Mouse (Mus musculus) limb, embryonic 14.5 days (tissue): ENCODE measurements around the gene Fcamr. TPM values are rescaled to one million over a fixed set of nuclear protein-coding genes. Genes with fewer than 3 reads are reported as not detected.

Source experiments
- ATAC-seq: fragments of 200-750 bp; cut with Nextera tagmentation; 2 replicates; pipeline ENCODE4 v1.8.0; 2017; ENCODE audit warnings: low read depth, moderate number of reproducible peaks, moderate TSS enrichment; ENCODE audit not compliant: low FRiP score
- DNase-seq: peaks from one replicate; pipeline ENCODE4 v3.0.0-alpha.2; 2015; ENCODE audit warnings: low spot score
- H3K27ac ChIP-seq: fragments of 300-500 bp; sonication (generic); replicated peaks from 2 replicates; pipeline ENCODE4 v1.5.1; 2014; ENCODE audit warnings: low read depth, mild to moderate bottlenecking, low read length, moderate library complexity, mixed read lengths
- H3K27me3 ChIP-seq: fragments of 300-500 bp; sonication (generic); 2 replicates; pipeline ENCODE4 v1.6.1; 2014; ENCODE audit warnings: low read length, mixed read lengths; ENCODE audit not compliant: control insufficient read depth, insufficient read depth
- H3K36me3 ChIP-seq: fragments of 300-500 bp; sonication (generic); 2 replicates; pipeline ENCODE4 v1.6.1; 2014; ENCODE audit warnings: mild to moderate bottlenecking, low read length, moderate library complexity, mixed read lengths; ENCODE audit not compliant: control insufficient read depth, insufficient read depth
- H3K4me1 ChIP-seq: fragments of 300-500 bp; sonication (generic); 2 replicates; pipeline ENCODE4 v1.6.1; 2014; ENCODE audit warnings: antibody characterized with exemption, low read length, mixed read lengths; ENCODE audit not compliant: control insufficient read depth, insufficient read depth
- H3K4me2 ChIP-seq: fragments of 300-500 bp; sonication (generic); replicated peaks from 2 replicates; pipeline ENCODE4 v1.6.1; 2014; ENCODE audit warnings: low read depth, mild to moderate bottlenecking, low read length, moderate library complexity; ENCODE audit not compliant: severe bottlenecking
- H3K4me3 ChIP-seq: fragments of 300-500 bp; sonication (generic); replicated peaks from 2 replicates; pipeline ENCODE4 v1.5.1; 2014; ENCODE audit warnings: low read length
- H3K9ac ChIP-seq: fragments of 300-500 bp; sonication (generic); 2 replicates; pipeline ENCODE4 v1.6.1; 2014; ENCODE audit warnings: mild to moderate bottlenecking, low read depth, low read length, moderate library complexity; ENCODE audit not compliant: severe bottlenecking
- H3K9me3 ChIP-seq: fragments of 300-500 bp; sonication (generic); 2 replicates; pipeline ENCODE4 v1.6.1; 2016; ENCODE audit warnings: low read length; ENCODE audit not compliant: control insufficient read depth
- POLR2A ChIP-seq: fragments of 200-500 bp; IDR thresholded peaks from 2 replicates; pipeline ENCODE4 v1.8.0; 2012; ENCODE audit warnings: inconsistent platforms, mild to moderate bottlenecking, moderate library complexity, borderline replicate concordance; ENCODE audit not compliant: insufficient read depth, insufficient read length; ENCODE audit errors: extremely low read depth
- WGBS: fragments of 180-500 bp; shearing (Covaris S2); extraction: QIAGEN DNeasy Blood & Tissue Kit; methylation state at CpG from one replicate; pipeline ENCODE4 v1.1.7; 2014; 5-methylcytosine and 5-hydroxymethylcytosine counted together
- polyA plus RNA-seq, 2 experiments: library from polyadenylated mRNA; depleted of rRNA in 1 of 2; stranded (reverse) in 1 of 2; unstranded in 1 of 2; fragments of >200 nt; fragmentation: Nextera tagmentation in 1 of 2; extraction: Ambion mirVana in 1 of 2; gene quantifications; 2 replicates each; pipeline versions ENCODE4 v1.2.1 to v1.2.3; 2012 to 2014

The Fcamr gene
- polyA plus RNA-seq, 2 experiments, result 0.28 to 0.54 TPM

DNA sequence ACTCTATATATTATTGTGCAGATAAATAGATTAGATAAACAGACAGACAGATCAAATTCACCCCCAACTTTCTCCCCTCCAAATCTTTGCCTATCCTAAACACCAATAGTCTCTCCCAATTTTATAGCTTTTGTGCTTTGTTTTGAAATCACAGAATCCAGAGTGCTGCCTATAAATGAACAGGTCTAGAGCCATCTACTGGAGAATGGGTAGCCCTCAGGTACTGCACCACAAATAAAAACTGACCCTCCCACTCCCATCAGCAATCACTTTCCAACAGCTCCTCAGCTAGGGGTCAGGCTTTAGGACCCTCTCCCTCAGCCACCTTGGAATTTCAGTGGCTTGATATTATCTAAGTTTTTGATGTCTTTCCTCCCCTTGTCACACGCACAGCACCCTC, 24.1 kb upstream of the Fcamr start:
- no peaks in the 10 kb centered on the region for H3K4me1 ChIP-seq
- no peaks in the 10 kb centered on the region for H3K27me3 ChIP-seq
- H3K27ac ChIP-seq, result no peak overlapping the region
- no peaks in the 10 kb centered on the region for H3K36me3 ChIP-seq
- no peaks in the 10 kb centered on the region for H3K9me3 ChIP-seq
- DNase-seq, result no peak
- H3K9ac ChIP-seq, result no peak overlapping the region
- no peak for TF ChIP-seq POLR2A
- 86% methylated on average over 1 of the region's 1 CpGs for WGBS
- H3K4me2 ChIP-seq, result no peak overlapping the region
- ATAC-seq, result no peak
- H3K4me3 ChIP-seq, result no peak overlapping the region

DNA sequence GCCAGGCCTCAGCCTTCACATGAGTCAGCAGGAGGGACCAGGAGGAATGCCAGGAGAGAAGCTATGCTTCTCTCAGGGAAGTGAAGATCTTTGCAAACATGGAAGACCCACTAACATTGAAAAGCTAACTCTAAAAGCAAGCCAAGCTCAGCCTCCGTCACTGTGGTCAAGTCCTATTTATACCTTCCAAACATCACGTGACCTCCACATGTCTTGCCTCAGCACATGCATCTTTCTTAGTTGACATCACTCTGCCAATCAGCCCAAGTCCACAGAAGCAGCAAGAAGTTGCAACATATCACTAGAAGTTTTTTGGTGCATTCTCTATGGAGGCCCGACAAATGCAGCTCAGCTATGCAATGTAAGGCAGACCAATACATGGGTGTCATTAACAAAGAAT, 20.8 kb upstream of the Fcamr start:
- Histone ChIP-seq H3K4me3 (no peak overlapping the region), H3K27me3 (no peaks in the 10 kb centered on the region), H3K4me2 (no peak overlapping the region), H3K4me1 (no peaks in the 10 kb centered on the region), H3K36me3 (no peaks in the 10 kb centered on the region), H3K9me3 (no peaks in the 10 kb centered on the region), H3K9ac (no peak overlapping the region), H3K27ac (no peak overlapping the region)
- TF ChIP-seq POLR2A, result no peak
- 85% methylated on average over 3 of the region's 3 CpGs for WGBS
- DNase-seq (no peak), ATAC-seq (no peak)

DNA sequence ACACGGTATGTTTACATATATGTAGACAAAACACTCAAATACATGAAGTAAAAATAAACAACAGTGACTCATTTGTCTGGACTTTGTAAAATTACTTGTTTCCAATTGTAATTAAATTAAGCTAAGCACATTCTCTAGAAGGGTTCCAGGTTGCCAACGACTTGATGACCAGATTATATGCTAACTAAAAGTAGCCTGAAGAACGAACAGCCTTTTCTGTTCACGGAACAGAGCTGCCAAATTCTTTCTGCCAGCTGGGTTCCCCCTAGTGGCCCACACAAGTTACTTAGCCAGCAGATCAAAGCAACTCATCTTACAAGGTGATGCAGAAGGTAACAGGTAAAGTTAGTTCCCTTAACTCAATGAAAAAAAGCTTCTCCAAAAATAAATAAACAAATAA, 16.6 kb upstream of the Fcamr start:
- no peaks in the 10 kb centered on the region for H3K36me3 ChIP-seq
- DNase-seq (peak; percentile 40), ATAC-seq (no peak)
- H3K9ac ChIP-seq, result no peak overlapping the region
- H3K4me2 ChIP-seq, result no peak overlapping the region
- WGBS, result 26% methylated on average over 4 of the region's 4 CpGs
- no peaks in the 10 kb centered on the region for H3K4me1 ChIP-seq
- no peak overlapping the region for H3K27ac ChIP-seq
- no peak for TF ChIP-seq POLR2A
- H3K27me3 ChIP-seq, result no peaks in the 10 kb centered on the region
- H3K4me3 ChIP-seq, result no peak overlapping the region
- no peaks in the 10 kb centered on the region for H3K9me3 ChIP-seq

DNA sequence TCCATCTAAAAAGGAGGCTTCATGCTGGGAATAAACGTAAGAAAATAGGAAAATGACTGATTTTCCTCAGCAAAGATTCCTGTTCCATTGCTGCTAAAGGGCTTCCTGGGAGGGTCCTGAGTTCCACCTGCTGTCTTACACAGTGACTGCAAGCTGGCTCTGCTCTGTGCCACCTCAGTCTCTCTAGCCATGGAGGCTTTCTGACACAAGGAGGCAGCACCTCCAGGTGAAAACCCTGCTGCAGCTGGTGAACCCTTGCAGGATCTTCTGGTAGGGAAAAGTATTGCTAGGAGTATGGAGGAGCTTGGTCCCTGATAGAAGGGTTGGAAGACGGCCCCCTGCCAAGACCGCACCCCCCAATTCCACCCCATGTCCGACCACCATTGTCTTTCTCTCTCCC, 13.7 kb upstream of the Fcamr start:
- Histone ChIP-seq H3K4me3 (no peak overlapping the region), H3K27me3 (no peaks in the 10 kb centered on the region), H3K36me3 (no peaks in the 10 kb centered on the region), H3K4me2 (no peak overlapping the region), H3K4me1 (no peaks in the 10 kb centered on the region), H3K9me3 (no peaks in the 10 kb centered on the region), H3K27ac (no peak overlapping the region), H3K9ac (no peak overlapping the region)
- DNase-seq (no peak), ATAC-seq (no peak)
- no peak for TF ChIP-seq POLR2A
- WGBS, result 56% methylated on average over 4 of the region's 4 CpGs

DNA sequence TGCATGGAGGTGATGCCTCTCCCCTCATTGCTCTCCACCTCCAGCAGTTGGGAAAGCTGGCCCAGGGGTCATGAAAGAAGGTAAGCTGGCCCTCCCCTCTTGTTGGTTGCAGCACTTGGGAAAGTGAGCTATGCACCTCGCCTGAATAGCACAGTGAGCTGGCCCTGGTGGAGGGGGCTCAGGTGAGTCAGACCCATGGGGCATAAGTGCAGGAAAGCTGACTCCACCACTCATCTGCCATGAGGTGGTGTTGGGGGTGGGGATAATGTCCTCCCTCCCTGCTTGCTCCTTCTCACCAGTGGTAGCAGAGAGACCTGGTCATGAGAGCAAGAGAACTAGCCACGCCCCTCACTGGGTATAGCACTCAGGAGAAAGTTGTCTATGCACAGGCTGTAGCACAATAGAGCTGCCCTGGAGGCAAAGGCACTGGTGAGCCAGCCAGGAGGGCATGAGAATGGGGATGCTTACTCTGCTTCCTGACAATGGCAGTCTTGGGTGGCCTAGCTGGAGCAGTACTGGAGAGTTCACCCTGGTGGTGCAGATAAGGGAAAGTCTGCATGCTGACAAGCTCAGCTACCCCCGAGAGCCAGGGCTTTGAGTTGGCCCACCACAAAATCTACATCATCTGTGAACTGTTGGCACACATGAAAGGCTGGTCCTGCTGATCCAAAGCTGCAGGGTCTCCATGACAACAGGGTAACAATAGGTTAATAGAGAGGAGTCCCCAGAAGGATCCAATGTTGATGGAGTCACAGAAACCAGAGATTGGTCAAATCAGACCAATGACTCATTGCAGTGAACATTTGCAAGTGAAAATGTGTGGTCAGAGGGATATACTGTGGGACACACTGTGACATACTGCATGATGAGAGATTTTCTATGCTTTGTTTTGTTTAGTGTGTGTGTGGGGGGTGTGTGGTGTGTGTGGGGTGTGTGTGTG, 10.9 kb upstream of the Fcamr start:
- H3K4me2 ChIP-seq, result no peak overlapping the region
- H3K4me3 ChIP-seq, result no peak overlapping the region
- ATAC-seq (no peak), DNase-seq (no peak)
- no peak overlapping the region for H3K9ac ChIP-seq
- WGBS, result 61% methylated on average over 3 of the region's 3 CpGs
- H3K9me3 ChIP-seq, result no peaks in the 10 kb centered on the region
- no peak for TF ChIP-seq POLR2A
- H3K36me3 ChIP-seq, result no peaks in the 10 kb centered on the region
- H3K27me3 ChIP-seq, result no peaks in the 10 kb centered on the region
- no peak overlapping the region for H3K27ac ChIP-seq
- H3K4me1 ChIP-seq, result no peaks in the 10 kb centered on the region
